Mouse (Mus musculus) megakaryocyte, embryonic 14.5 days (primary cell): ENCODE results near the gene Ep300.

Experiments used
- FLI1 ChIP-seq: IDR thresholded peaks from 2 replicates; pipeline ENCODE4 v1.6.1; 2012; ENCODE audit warnings: low read length, inconsistent platforms, mixed read lengths
- GATA1 ChIP-seq: IDR thresholded peaks from 3 replicates; pipeline ENCODE4 v1.6.1; 2012; ENCODE audit warnings: mixed read lengths, low read length, inconsistent platforms, borderline replicate concordance

DNA sequence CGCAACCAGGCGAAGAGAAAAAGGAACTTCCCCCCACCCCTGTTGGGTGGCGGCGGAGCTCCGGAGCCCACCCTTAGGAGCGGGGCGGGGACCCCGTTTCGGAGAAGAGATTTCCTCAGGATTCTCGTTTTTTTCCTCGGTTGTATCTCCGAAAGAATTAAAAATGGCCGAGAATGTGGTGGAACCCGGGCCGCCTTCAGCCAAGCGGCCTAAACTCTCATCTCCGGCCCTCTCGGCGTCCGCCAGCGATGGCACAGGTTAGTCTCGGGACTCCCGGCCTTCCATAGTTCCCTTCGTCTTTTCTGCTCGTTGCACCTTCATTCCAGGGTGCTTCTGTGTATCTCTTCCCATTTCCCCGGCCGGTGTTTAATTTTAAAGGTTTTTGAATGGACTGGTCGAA lies 1.3 kb downstream of the Ep300 start:
- no peak for TF ChIP-seq GATA1
- no peak for TF ChIP-seq FLI1
